In the genomic region with DNA sequence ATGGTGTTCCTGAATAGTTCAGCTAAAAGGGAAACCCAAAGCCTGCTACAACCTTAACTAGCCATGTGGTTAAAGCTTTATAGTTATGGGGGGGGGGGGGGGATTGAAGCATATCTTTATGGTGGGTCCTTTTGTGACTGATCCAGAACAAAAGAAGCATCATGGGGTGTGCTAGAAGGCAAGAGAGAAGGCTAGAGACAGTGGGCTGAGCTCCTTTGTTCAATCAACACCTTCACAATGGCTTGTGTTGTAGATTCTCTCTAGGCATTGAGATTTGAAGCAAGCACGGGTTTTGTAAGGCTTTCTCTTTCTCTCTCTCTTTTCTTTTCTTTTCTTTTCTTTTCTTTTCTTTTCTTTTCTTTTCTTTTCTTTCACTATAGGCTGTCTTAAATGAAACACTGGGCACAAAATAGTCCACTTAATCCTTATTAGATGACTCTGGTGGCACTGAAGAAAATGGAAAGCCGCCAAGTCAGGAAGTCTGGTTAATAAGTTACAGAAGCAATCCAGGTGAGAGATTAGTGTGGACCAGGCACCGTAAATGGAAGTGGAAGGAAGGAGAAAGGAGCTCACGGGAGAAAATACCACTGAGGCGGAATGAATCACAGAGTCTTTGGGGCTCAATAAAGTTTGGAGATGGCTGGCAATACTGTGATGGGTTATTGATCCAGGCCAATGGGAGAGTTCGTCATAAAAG, we compare ENCODE assay signal across 16 mouse cellular contexts. TPM values are rescaled to one million over a fixed set of nuclear protein-coding genes. Genes with fewer than 3 reads are reported as not detected.
A peak's percentile ranks its signal among the peaks of the same experiment; 100 is the strongest.
DNase-seq lines count a peak whose midpoint lies in the region; ATAC-seq lines count a peak whose summit lies in the region.
"Had no signal": no experiment of that assay in that cellular context is flagged by ENCODE, and none has a peak within 500 bp of the region (broad histone marks: within the 10 kb centered on the region; RNA-seq: fewer than 3 reads in every experiment).

No protein-coding gene starts in this region.

- H3K4me1 ChIP-seq in kidney, embryonic 14.5 days (ENCODE audit: control insufficient read depth, insufficient read depth, low read length): no peaks in the 10 kb centered on the region
- H3K4me1 ChIP-seq in stomach, embryonic 14.5 days (ENCODE audit: control insufficient read depth, insufficient read depth, low read length): no peaks in the 10 kb centered on the region
- H3K4me1 ChIP-seq: forebrain, embryonic 15.5 days had no signal

- ATAC-seq in kidney, embryonic 14.5 days (ENCODE audit: low FRiP score, low TSS enrichment): no peak
- ATAC-seq in stomach, embryonic 14.5 days (ENCODE audit: insufficient number of reproducible peaks, insufficient read depth, low FRiP score, low read depth): peak; percentile 51
- ATAC-seq: forebrain, embryonic 15.5 days; midbrain, embryonic 16.5 days had no signal

- WGBS in kidney, embryonic 14.5 days: 71% methylated on average over 6 of the region's 6 CpGs
- WGBS in large intestine, adult 2 months: 34% methylated on average over 6 of the region's 6 CpGs
- 77% methylated on average over 6 of the region's 6 CpGs for WGBS in stomach, embryonic 14.5 days

- H3K9me3 ChIP-seq in kidney, embryonic 14.5 days (ENCODE audit: control insufficient read depth, low read length): no peaks in the 10 kb centered on the region
- no peaks in the 10 kb centered on the region for H3K9me3 ChIP-seq in stomach, embryonic 14.5 days (ENCODE audit: control insufficient read depth, low read depth, low read length)
- H3K9me3 ChIP-seq: forebrain, embryonic 15.5 days had no signal

- no peak overlapping the region for H3K4me2 ChIP-seq in kidney, embryonic 14.5 days (replicated peaks; ENCODE audit: low read depth, low read length)
- H3K4me2 ChIP-seq in stomach, embryonic 14.5 days (replicated peaks; ENCODE audit: low read depth, low read length): no peak overlapping the region
- H3K4me2 ChIP-seq: forebrain, embryonic 15.5 days; hindbrain, embryonic 14.5 days had no signal

- DNase-seq in kidney, adult 11 months: peak; percentile 72
- DNase-seq in kidney, adult 9 months: peak; percentile 88
- DNase-seq in large intestine, adult 2 months (ENCODE audit: low read depth, low spot score): peak; percentile 96
- DNase-seq in spleen, adult 18-20 months: no peak
- no peak for DNase-seq in thymus, postnatal 25 days
- DNase-seq in layer of hippocampus, postnatal 14 days (ENCODE audit: low spot score in 2 of 2): no peak
- DNase-seq: adrenal gland, postnatal 14 days; cerebellum, adult 9-10 months; gastrocnemius, postnatal 25 days; heart, postnatal 14 days; right cerebral cortex, postnatal 25 days had no signal

- H3K27me3 ChIP-seq in kidney, embryonic 14.5 days (ENCODE audit: control insufficient read depth, insufficient read depth, low read length): no peaks in the 10 kb centered on the region
- no peaks in the 10 kb centered on the region for H3K27me3 ChIP-seq in stomach, embryonic 14.5 days (ENCODE audit: control insufficient read depth, insufficient read depth, low read length)
- H3K27me3 ChIP-seq: forebrain, embryonic 15.5 days had no signal

- no peak overlapping the region for H3K4me3 ChIP-seq in kidney, embryonic 14.5 days (ENCODE audit: low read length)
- no peak overlapping the region for H3K4me3 ChIP-seq in stomach, embryonic 14.5 days (ENCODE audit: low read depth, low read length)
- H3K4me3 ChIP-seq: forebrain, embryonic 15.5 days had no signal

- H3K27ac ChIP-seq in kidney, embryonic 14.5 days (ENCODE audit: low read depth, low read length): no peak overlapping the region
- 0 out of 2 replicates have a peak overlapping the region, but pooled peaks have one; percentile 27 for H3K27ac ChIP-seq in stomach, embryonic 14.5 days (ENCODE audit: low read length)
- H3K27ac ChIP-seq: forebrain, embryonic 15.5 days; hindbrain, embryonic 14.5 days had no signal

- no peak overlapping the region for H3K9ac ChIP-seq in kidney, embryonic 14.5 days (ENCODE audit: low read depth, low read length)
- H3K9ac ChIP-seq in stomach, embryonic 14.5 days (replicated peaks; ENCODE audit: low read depth, low read length): no peak overlapping the region
- H3K9ac ChIP-seq: forebrain, embryonic 15.5 days; hindbrain, embryonic 14.5 days had no signal

- H3K36me3 ChIP-seq in kidney, embryonic 14.5 days (ENCODE audit: control insufficient read depth, insufficient read depth, low read length): no peaks in the 10 kb centered on the region
- no peaks in the 10 kb centered on the region for H3K36me3 ChIP-seq in stomach, embryonic 14.5 days (ENCODE audit: control insufficient read depth, insufficient read depth, low read length)
- H3K36me3 ChIP-seq: forebrain, embryonic 15.5 days had no signal

RNA-seq across cellular contexts. Expression of a gene that starts 15.6 kb away (rescaled TPM):
- 7.3 and 14.3 TPM in 2 replicates for polyA plus RNA-seq in kidney, embryonic 14.5 days (2014; fragmentation: Nextera tagmentation; extraction: Ambion mirVana)
- polyA plus RNA-seq in large intestine, adult 2 months (2012; rRNA removed): 19.6 and 20.2 TPM in 2 replicates
- polyA plus RNA-seq in stomach, embryonic 14.5 days (2014; fragmentation: Nextera tagmentation; extraction: Ambion mirVana): 24.6 and 26.5 TPM in 2 replicates
- 10 to 100 TPM; 13.9 to 14.8 TPM for total RNA-seq in layer of hippocampus, postnatal 14 days (2021)

Comparison
In these comparisons a context has a peak if more than half of its experiments do, and no peak if none do; other contexts are left out.
1. DNase-seq: peak in kidney, adult 11 months (single experiment), kidney, adult 9 months (single experiment) and large intestine, adult 2 months (single experiment); none in spleen, adult 18-20 months (0 of 2), thymus, postnatal 25 days (single experiment) and layer of hippocampus, postnatal 14 days (0 of 2).